Mouse (Mus musculus): ENCODE results near the gene Ppp2r2d. TPM values are rescaled to one million over a fixed set of nuclear protein-coding genes. Genes with fewer than 3 reads are reported as not detected.

Ppp2r2d gene
- 38.1 and 41.8 TPM in 2 replicates for polyA plus RNA-seq (2015; fragmentation: Nextera tagmentation; extraction: Ambion mirVana)

DNA sequence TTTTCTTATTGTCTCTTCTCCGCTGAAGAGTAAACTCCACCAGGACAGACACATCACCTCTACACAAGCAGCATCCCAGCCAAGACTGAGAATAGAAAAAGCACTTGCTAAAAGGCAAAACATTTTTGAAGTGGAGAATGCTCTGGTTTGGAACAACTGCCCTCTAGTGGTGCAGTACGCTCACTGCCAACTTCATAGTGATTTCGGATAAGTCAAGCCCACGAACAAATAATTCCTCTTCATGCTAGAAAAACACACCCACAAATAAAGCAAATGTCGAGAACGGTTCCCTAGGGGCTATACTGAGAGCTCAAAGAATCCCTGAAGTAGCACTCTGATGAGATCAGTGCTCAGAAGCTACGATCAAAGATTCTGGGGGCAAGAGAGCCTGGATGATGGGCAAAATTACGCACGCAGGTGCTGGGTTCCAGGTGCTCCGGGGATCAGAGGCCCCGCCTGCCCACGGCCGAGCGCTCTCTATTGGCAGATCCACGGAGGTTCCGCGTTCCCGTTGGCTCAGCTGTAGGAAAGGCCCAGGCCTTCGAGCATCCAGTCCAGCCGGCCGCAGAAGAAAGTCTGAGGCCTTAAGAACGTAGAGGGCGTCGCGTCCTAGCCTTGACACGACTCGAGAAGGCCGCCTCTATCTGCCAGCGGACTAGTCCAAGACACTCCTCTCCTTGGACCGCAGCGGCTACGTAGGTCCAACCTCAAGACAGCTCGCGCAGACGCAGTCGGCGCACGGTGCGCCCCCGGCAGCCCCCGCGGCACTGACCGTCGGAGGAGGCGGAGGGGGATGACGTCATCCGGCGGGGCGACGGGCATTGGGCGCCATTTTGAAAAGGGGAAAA, at the start of gene Ppp2r2d, which contains the start of gene Mapk1ip1:
Gene Ppp2r2d, plus strand, starts transcription at position 536 of the 848 bp plus-strand sequence.
Gene Mapk1ip1, minus strand, starts transcription at position 730 of the 848 bp plus-strand sequence.

DNA sequence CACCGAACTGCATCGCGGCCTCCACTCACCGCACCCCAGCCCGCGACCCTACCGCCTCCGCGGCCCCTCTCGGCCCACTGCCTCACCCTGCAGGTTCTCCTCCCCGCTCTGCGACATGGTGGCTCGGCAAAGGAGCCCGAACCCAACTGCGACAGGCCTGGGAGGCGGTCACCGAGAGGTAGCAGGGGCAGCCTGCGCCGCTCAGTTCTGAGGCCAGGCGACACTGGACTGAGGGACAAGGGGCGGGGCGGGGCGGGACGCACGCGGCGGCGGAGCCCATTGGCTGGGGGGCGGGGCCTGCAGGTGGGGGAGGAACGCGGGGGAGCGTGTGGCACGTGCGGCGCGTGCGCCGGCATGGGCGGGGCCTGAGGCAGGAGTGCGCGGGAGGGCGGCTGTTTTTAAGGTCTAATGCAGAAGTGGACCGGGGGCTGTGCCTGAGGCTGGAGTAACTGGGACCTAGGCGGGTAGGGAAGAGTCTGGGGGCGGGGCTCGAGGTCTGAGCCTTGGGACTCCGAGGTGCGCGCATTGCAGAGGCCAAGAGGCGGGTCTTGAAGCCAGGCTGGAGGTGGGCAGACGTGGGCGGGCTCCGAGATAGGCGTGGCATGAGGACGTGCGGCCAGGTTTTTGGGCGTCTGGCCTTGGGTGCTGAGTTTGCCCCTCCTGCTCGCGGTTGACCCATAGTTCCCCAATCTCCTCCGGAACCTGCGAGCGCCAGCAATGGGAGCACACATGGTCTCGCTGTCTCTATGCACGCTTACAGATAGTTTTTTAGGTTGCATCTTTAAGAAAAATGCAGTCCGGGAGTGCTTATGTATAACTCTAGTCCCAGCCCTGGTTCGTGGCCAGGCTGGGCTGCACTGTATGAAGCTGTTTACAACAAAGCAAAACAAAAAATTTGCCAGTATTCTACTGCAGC, 63.7 kb downstream of the Ppp2r2d start, which contains the start of gene Bnip3:
Gene Bnip3, minus strand, starts transcription at position 243 of the 916 bp plus-strand sequence.

Other genes starting within 250 kb of the Ppp2r2d start
- 17.3 and 19.4 TPM in 2 replicates for gene Mapk1ip1, start 194 bp downstream of the Ppp2r2d start, polyA plus RNA-seq (2015; fragmentation: Nextera tagmentation; extraction: Ambion mirVana)
- gene Bnip3, start 63.4 kb downstream of the Ppp2r2d start, polyA plus RNA-seq (2015; fragmentation: Nextera tagmentation; extraction: Ambion mirVana): 227 and 423 TPM in 2 replicates
- 0.55 and 1.3 TPM in 2 replicates for gene Jakmip3, start 94.7 kb downstream of the Ppp2r2d start, polyA plus RNA-seq (2015; fragmentation: Nextera tagmentation; extraction: Ambion mirVana)
- gene Dpysl4, start 239.9 kb downstream of the Ppp2r2d start, polyA plus RNA-seq (2015; fragmentation: Nextera tagmentation; extraction: Ambion mirVana): 5.2 and 16.0 TPM in 2 replicates

All from adrenal gland, postnatal 0 days (tissue).